Mouse (Mus musculus) regulatory T cell (primary cell): ENCODE data around the gene Deaf1.
"Not testable (repeated sequence)": the region's sequence is repeated elsewhere in the genome, so short reads cannot be mapped to it uniquely, and the experiment has no call there.

Source experiments
- in situ Hi-C: fragments of 300-600 bp; cut with MboI, MseI; formaldehyde crosslinking; loops from one replicate; pipeline ENCODE4 v1.15.1; 2025; ENCODE audit warnings: high pct_unique_total_duplicates

The Deaf1 gene

DNA sequence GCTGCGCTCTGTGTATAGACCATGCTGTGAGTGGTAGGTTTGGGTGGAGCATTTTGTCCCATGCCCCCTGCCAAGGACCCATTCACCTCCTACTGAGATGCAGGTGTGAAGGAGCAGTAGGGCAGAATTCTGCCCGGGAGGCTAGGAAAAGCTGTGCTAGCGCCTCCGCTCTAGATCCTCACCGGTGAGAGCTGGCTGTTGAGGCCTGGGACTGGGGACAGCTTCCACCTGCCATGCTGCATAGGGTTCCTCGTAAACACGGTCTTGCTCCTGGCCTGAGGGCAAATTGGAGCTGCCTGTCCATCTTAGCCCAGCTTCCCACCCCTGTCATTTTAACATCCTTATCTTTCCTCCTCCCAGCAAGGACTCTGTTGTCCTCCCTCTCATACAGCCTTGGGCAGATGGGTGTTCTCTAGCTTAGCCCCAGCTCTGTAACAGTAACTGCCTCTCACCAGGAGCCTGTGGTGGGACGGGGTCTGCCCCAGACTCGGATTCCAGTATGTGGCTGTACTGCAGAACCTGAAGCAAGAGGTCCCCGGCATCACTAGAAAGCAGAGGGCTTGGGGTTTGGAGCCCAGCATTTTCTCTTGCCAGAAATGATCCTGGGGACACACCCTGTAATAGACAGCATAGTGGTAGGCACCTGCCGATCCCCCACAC, 63.3 kb downstream of the Deaf1 start:
- in situ Hi-C loops: no loop called here

GRCm38 (mm10) chr7:141263640-141264039, 63.9 kb downstream of the Deaf1 start:
- in situ Hi-C loops: no loop called here

GRCm38 (mm10) chr7:141261480-141261879, 66.0 kb downstream of the Deaf1 start:
- in situ Hi-C loops: no loop called here

GRCm38 (mm10) chr7:141256159-141256558, 71.3 kb downstream of the Deaf1 start:
- in situ Hi-C loops: no loop called here

GRCm38 (mm10) chr7:141250486-141250885, 77.0 kb downstream of the Deaf1 start:
- in situ Hi-C loops: not testable (repeated sequence)
